Mouse (Mus musculus): ENCODE results near the gene Gm4881. TPM values are rescaled to one million over a fixed set of nuclear protein-coding genes. Genes with fewer than 3 reads are reported as not detected.

Gene Gm4881
- total RNA-seq, 2 experiments from 2014 or later: not detected

- no peak for DNase-seq (ENCODE audit: low spot score in 2 of 2)
These were observed 10.9 kb upstream of the Gm4881 start for GRCm38 (mm10) chr7:24955226-24955625.

GRCm38 (mm10) chr7:24954450-24954849, 10.2 kb upstream of the Gm4881 start:
- no peak for DNase-seq (ENCODE audit: low spot score in 2 of 2)

- DNase-seq (ENCODE audit: low spot score in 2 of 2): no peak
These were observed 9.7 kb upstream of the Gm4881 start for GRCm38 (mm10) chr7:24953966-24954365.

GRCm38 (mm10) chr7:24949958-24950623, 5.8 kb upstream of the Gm4881 start:
- peak; percentile 55 to 65 for DNase-seq (ENCODE audit: low spot score in 2 of 2)

- DNase-seq (ENCODE audit: low spot score in 2 of 2): no peak
These were observed 4.5 kb upstream of the Gm4881 start for GRCm38 (mm10) chr7:24948774-24949173.

- no peak for DNase-seq (ENCODE audit: low spot score in 2 of 2)
These were observed 3.2 kb upstream of the Gm4881 start for GRCm38 (mm10) chr7:24947316-24948048.

GRCm38 (mm10) chr7:24943641-24944040, 653 bp downstream of the Gm4881 start:
- no peak for DNase-seq (ENCODE audit: low spot score in 2 of 2)

- DNase-seq (ENCODE audit: low spot score in 2 of 2): no peak
These were observed 12.6 kb downstream of the Gm4881 start for GRCm38 (mm10) chr7:24931651-24932050.

- no peak for DNase-seq (ENCODE audit: low spot score in 2 of 2)
These were observed 13.8 kb downstream of the Gm4881 start for GRCm38 (mm10) chr7:24930475-24930874.

GRCm38 (mm10) chr7:24919728-24920127, 24.6 kb downstream of the Gm4881 start:
- DNase-seq (ENCODE audit: low spot score in 2 of 2): no peak

- DNase-seq (ENCODE audit: low spot score in 2 of 2): no peak
These were observed 25.5 kb downstream of the Gm4881 start for GRCm38 (mm10) chr7:24918763-24919323.

- DNase-seq (ENCODE audit: low spot score in 2 of 2): no peak
These were observed 31.8 kb downstream of the Gm4881 start for GRCm38 (mm10) chr7:24912480-24912879.

GRCm38 (mm10) chr7:24907211-24907748, 37.0 kb downstream of the Gm4881 start:
- DNase-seq (ENCODE audit: low spot score in 2 of 2): no peak

- DNase-seq (ENCODE audit: low spot score in 2 of 2): no peak
These were observed 37.7 kb downstream of the Gm4881 start for GRCm38 (mm10) chr7:24906551-24906950.

- DNase-seq (ENCODE audit: low spot score in 2 of 2): no peak
These were observed 39.4 kb downstream of the Gm4881 start for GRCm38 (mm10) chr7:24904936-24905335.

- peak; percentile 82 to 97 for DNase-seq (ENCODE audit: low spot score in 2 of 2)
These were observed 40.2 kb downstream of the Gm4881 start for GRCm38 (mm10) chr7:24904070-24904483.

- DNase-seq (ENCODE audit: low spot score in 2 of 2): no peak
These were observed 40.9 kb downstream of the Gm4881 start for GRCm38 (mm10) chr7:24903444-24903825.

GRCm38 (mm10) chr7:24902630-24903443, 41.5 kb downstream of the Gm4881 start, which contains the start of gene Arhgef1:
TSS of gene Arhgef1 (plus strand) at chr7:24902912.
- DNase-seq (ENCODE audit: low spot score in 2 of 2): peak in 1 of 2 experiments; percentile 28

- DNase-seq (ENCODE audit: low spot score in 2 of 2): no peak
These were observed 42.0 kb downstream of the Gm4881 start for GRCm38 (mm10) chr7:24902264-24902629.

- no peak for DNase-seq (ENCODE audit: low spot score in 2 of 2)
These were observed 42.5 kb downstream of the Gm4881 start for GRCm38 (mm10) chr7:24901842-24902241.

- no peak for DNase-seq (ENCODE audit: low spot score in 2 of 2)
These were observed 43.2 kb downstream of the Gm4881 start for GRCm38 (mm10) chr7:24901114-24901513.

All from adrenal gland, postnatal 4 days (tissue).